Mouse (Mus musculus) liver, embryonic 15.5 days (tissue): ENCODE data around the gene Lsm2. TPM values are rescaled to one million over a fixed set of nuclear protein-coding genes. Genes with fewer than 3 reads are reported as not detected.
"Not testable (repeated sequence)": the region's sequence is repeated elsewhere in the genome, so short reads cannot be mapped to it uniquely, and the experiment has no call there.

Source experiments
- ATAC-seq: fragments of 200-750 bp; cut with Nextera tagmentation; 2 replicates; pipeline ENCODE4 v1.8.0; 2017; ENCODE audit warnings: moderate number of reproducible peaks, mild to moderate bottlenecking, moderate library complexity; ENCODE audit not compliant: insufficient read depth
- H3K27ac ChIP-seq: fragments of 300-500 bp; sonication (generic); replicated peaks from 2 replicates; pipeline ENCODE4 v1.5.1; 2015; ENCODE audit warnings: mild to moderate bottlenecking, inconsistent platforms
- H3K27me3 ChIP-seq: fragments of 300-500 bp; sonication (generic); 2 replicates; pipeline ENCODE4 v1.6.1; 2015; ENCODE audit warnings: mild to moderate bottlenecking, inconsistent platforms
- H3K36me3 ChIP-seq: fragments of 300-500 bp; sonication (generic); replicated peaks from 2 replicates; pipeline ENCODE4 v1.6.1; 2015; ENCODE audit warnings: moderate library complexity, mild to moderate bottlenecking, inconsistent platforms
- H3K4me1 ChIP-seq: fragments of 300-500 bp; sonication (generic); replicated peaks from 2 replicates; pipeline ENCODE4 v1.6.1; 2015; ENCODE audit warnings: inconsistent platforms
- H3K4me2 ChIP-seq: fragments of 300-500 bp; sonication (generic); 2 replicates; pipeline ENCODE4 v1.6.1; 2015; ENCODE audit warnings: moderate library complexity, mild to moderate bottlenecking, inconsistent platforms
- H3K4me3 ChIP-seq: fragments of 300-500 bp; sonication (generic); replicated peaks from 2 replicates; pipeline ENCODE4 v1.5.1; 2015; ENCODE audit warnings: mild to moderate bottlenecking, inconsistent platforms
- H3K9ac ChIP-seq: fragments of 300-500 bp; sonication (generic); 2 replicates; pipeline ENCODE4 v1.6.1; 2015; ENCODE audit warnings: moderate library complexity, mild to moderate bottlenecking, inconsistent platforms
- H3K9me3 ChIP-seq: fragments of 300-500 bp; sonication (generic); replicated peaks from 2 replicates; pipeline ENCODE4 v1.6.1; 2016; ENCODE audit warnings: inconsistent platforms
- WGBS: fragments of 180-500 bp; shearing (Covaris S2); methylation state at CpG from one replicate; pipeline ENCODE4 v1.1.7; 2015; ENCODE audit warnings: mixed read lengths; ENCODE audit not compliant: insufficient replicate concordance; 5-methylcytosine and 5-hydroxymethylcytosine counted together
- polyA plus RNA-seq: library from polyadenylated mRNA; unstranded; fragments of >200 nt; fragmentation: Nextera tagmentation; extraction: Ambion mirVana; gene quantifications from 2 replicates; pipeline ENCODE4 v1.2.1, GENCODE M21; 2015

Gene Lsm2
- polyA plus RNA-seq, 1 experiment from 2014 or later = 120 TPM

DNA sequence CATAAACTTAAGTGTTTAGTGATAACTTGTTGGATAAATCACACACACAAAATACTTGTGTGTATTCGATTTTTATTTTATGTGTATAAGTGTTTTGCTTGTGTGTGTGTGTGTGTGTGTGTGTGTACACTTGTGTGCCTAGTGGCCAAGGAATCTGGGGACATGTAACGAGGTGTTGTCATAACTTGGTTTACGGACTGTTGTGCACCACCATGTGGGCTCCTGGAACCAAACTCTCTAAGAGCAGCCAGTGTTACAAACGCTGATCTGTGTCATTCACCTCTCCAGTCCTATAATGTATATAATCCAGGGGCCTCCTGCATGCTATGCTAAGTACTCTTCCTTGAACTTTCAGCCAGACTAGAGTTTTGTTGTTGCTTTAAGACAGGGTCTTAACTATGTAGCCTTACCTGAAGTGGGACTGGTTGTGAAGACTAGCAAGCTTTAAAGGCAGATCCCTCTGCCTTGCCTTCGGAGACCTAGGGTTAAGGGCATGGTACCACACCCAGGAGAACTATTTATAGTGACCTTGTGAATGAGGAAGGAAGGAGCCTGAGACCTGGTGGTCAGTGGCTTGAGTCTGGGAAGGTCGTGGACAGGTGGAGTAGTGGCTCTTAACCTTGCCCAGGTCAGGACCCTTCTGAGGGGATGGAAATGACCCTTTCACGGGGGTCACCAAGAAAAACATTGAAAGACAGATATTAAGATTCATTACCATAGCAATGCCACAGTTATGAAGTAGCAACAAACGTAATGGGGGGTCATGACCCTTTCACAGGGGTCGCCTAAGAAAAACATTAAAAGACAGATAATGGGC lies 21.6 kb downstream of the Lsm2 start:
- no peaks in the 10 kb centered on the region for H3K9me3 ChIP-seq
- peak overlapping the region; percentile 97 for H3K27ac ChIP-seq
- H3K4me3 ChIP-seq = peak overlapping the region; percentile 77
- H3K9ac ChIP-seq = peak overlapping the region; percentile 94
- H3K27me3 ChIP-seq = no peaks in the 10 kb centered on the region
- peaks cover 53% of the 10 kb centered on the region for H3K36me3 ChIP-seq
- WGBS = 33% methylated on average over 9 of the region's 9 CpGs
- H3K4me1 ChIP-seq = peaks cover 54% of the 10 kb centered on the region
- ATAC-seq = no peak
- peak overlapping the region; percentile 95 for H3K4me2 ChIP-seq

DNA sequence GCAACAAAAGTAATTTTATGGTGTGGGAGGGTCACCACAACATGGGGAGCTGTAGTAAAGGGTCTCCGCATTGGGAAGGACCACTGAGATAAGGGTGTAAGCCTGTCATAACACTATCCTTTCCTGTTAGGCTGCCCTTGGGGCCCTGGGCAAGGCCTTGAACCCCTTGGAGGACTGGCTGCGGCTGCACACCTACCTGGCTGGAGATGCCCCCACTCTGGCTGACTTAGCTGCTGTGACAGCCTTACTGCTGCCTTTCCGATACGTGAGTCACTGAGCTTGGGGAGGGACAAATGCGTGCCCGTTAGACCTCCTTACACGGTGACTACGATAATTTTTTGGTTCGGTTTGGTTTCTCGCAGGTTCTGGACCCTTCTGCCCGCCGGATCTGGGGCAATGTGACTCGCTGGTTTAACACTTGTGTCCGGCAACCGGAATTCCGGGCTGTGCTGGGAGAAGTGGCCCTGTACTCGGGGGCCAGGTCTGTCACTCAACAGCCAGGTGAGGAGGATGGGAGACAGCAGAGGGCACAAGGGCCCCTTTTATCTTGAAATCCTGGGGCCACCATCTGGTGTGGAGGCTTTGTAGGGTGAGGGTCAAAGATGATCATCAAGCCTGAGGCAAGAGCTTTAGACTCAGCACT lies 22.5 kb downstream of the Lsm2 start:
- Histone ChIP-seq H3K4me2 (peak overlapping the region; percentile 95), H3K9me3 (no peaks in the 10 kb centered on the region), H3K4me3 (no peak overlapping the region), H3K4me1 (peaks cover 44% of the 10 kb centered on the region), H3K27ac (no peak overlapping the region), H3K36me3 (peaks cover 53% of the 10 kb centered on the region), H3K27me3 (no peaks in the 10 kb centered on the region), H3K9ac (no peak overlapping the region; the same call in 1 of the 2 replicates)
- WGBS = 88% methylated on average over 17 of the region's 17 CpGs
- no peak for ATAC-seq

DNA sequence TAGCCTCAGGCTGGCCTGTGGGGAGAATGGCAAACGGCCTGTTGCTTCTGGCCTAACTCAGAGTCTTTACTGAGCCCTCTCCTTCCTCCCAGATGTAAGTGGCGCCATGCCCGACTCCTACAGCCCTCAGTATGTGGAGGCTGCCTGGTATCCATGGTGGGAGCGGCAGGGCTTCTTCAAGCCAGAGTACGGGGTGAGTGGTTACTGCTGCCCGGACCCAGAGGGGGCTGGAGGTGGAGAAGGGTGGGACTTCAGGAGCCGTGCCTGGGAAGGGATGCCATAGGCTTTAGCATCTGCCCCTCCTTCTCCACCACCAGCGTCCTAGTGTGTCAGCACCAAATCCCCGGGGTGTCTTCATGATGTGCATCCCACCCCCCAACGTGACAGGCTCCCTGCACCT lies 23.5 kb downstream of the Lsm2 start:
- Histone ChIP-seq H3K4me2 (no peak overlapping the region), H3K27me3 (no peaks in the 10 kb centered on the region), H3K36me3 (peaks cover 61% of the 10 kb centered on the region), H3K4me3 (no peak overlapping the region), H3K4me1 (peaks cover 36% of the 10 kb centered on the region), H3K9me3 (no peaks in the 10 kb centered on the region), H3K9ac (no peak overlapping the region), H3K27ac (no peak overlapping the region; the same call in 1 of the 2 replicates)
- 88% methylated on average over 10 of the region's 10 CpGs for WGBS
- ATAC-seq = no peak

DNA sequence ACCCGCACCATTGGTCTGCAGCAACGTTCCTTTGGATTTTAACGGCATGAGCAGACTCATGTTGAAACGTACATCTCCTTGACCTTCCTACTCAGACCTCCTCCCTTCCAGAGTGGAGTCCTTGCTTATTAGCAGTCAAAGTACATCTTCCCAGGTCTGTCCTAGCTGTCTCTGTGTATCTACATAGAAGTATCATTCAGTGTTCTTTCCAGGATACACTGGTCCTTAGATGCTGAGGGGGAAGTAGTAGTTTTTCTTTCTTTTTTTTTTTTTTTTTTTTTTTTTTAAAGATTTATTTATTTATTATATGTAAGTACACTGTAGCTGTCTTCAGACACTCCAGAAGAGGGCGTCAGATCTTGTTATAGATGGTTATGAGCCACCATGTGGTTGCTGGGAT lies 24.2 kb downstream of the Lsm2 start:
- not testable (repeated sequence) for ATAC-seq

DNA sequence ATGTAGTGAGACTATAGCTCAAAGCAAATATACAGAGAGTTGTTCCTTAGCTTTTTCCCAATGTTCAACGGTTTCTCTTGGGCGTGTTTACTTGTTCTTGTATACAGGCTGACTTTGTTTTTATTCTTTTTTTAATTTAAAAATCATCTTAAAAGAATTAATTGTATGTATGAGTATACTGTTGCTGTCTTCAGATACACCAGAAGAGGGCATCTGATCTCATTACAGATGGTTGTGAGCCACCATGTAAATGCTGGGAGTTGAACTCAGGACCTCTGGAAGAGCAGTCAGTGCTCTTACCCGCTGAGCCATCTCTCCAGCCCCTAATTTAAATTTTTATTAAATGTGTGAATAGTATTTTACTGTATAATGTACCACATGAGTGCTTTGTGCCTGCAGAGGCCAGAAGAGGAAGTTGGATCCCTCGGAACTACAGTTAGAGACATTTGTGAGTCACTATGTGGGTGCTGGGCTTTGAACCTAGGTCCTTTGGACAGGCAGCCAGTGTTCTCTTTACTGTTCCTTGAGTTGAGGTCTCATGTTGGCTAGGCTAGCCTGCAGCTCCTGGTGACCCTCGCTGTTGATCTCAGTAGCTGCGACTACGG lies 25.8 kb downstream of the Lsm2 start:
- 81% methylated on average over 7 of the region's 7 CpGs for WGBS

More for the DNA sequence above, 24.2 kb downstream of the Lsm2 start:
- not testable (repeated sequence) for H3K9ac ChIP-seq, H3K4me2 ChIP-seq, H3K9me3 ChIP-seq, H3K27me3 ChIP-seq, H3K4me3 ChIP-seq, H3K27ac ChIP-seq
- WGBS = 88% methylated on average over 5 of the region's 5 CpGs
- Histone ChIP-seq H3K4me1 (peaks cover 36% of the 10 kb centered on the region), H3K36me3 (peaks cover 69% of the 10 kb centered on the region)

DNA sequence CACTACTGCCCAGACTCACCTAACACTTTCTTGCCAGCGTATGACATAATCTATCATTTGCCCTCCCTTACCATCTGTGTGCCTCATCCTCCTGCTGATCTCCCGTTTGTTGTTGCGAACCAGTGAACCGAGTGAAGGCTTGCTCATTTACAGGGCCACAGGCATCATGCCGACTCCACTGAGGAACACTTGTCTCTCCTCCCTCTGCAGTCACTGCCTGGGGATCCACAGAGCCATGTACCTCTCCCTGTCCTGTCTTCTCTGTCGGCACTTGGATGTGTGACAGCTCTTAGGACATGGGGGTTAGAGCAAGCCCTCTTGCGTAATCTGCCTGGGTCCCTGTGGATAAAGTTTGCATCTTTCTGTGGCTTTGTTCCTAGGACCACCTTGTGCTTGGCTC lies 27.9 kb downstream of the Lsm2 start:
- Histone ChIP-seq H3K27ac (no peak overlapping the region), H3K36me3 (peaks cover 98% of the 10 kb centered on the region), H3K9ac (no peak overlapping the region), H3K4me2 (no peak overlapping the region), H3K4me1 (peaks cover 4% of the 10 kb centered on the region), H3K27me3 (no peaks in the 10 kb centered on the region), H3K4me3 (no peak overlapping the region), H3K9me3 (no peaks in the 10 kb centered on the region)
- no peak for ATAC-seq
- 82% methylated on average over 7 of the region's 7 CpGs for WGBS

More for the DNA sequence above, 25.8 kb downstream of the Lsm2 start:
- H3K36me3 ChIP-seq = peaks cover 85% of the 10 kb centered on the region
- ATAC-seq = no peak
- no peak overlapping the region for H3K27ac ChIP-seq
- no peaks in the 10 kb centered on the region for H3K9me3 ChIP-seq
- H3K4me1 ChIP-seq = peaks cover 25% of the 10 kb centered on the region
- H3K27me3 ChIP-seq = no peaks in the 10 kb centered on the region
- no peak overlapping the region for H3K9ac ChIP-seq
- no peak overlapping the region for H3K4me2 ChIP-seq
- no peak overlapping the region for H3K4me3 ChIP-seq

DNA sequence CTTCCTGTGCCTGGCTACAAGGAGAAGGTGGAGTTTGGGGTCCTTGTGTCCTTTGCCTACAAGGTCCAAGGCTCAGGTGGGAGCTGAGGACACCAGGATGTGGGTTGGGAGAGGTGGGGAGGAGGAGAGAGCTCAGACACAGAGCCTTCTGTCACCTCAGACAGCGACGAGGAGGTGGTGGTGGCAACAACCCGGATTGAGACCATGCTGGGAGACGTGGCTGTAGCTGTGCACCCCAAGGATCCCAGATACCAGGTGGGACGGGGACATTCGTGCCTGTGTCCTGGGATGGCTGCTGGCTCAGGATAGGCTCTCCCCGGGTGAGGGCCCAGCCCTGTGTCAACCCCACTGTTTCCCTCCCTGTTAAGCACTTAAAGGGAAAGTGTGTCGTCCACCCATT lies 29.8 kb downstream of the Lsm2 start:
- H3K27me3 ChIP-seq = no peaks in the 10 kb centered on the region
- WGBS = 83% methylated on average over 8 of the region's 8 CpGs

DNA sequence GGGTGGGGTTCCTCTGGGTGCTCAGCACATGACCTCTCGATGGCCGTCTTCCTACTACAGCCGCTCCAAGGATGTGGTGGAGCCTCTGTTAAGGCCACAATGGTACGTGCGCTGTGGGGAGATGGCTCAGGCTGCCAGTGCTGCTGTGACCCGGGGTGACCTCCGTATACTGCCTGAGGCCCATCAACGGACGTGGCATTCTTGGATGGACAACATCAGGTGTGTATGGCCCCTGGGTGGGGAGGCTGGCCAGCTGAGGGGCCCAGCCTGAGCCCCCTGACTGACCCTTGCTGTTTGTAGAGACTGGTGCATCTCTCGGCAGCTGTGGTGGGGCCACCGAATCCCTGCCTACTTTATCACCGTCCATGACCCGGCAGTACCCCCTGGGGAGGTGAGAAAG lies 30.8 kb downstream of the Lsm2 start:
- H3K9me3 ChIP-seq = no peaks in the 10 kb centered on the region
- WGBS = 82% methylated on average over 13 of the region's 13 CpGs
- no peaks in the 10 kb centered on the region for H3K27me3 ChIP-seq
- ATAC-seq = no peak
- H3K4me3 ChIP-seq = no peak overlapping the region
- H3K4me1 ChIP-seq = peaks cover 13% of the 10 kb centered on the region
- no peak overlapping the region for H3K9ac ChIP-seq
- H3K27ac ChIP-seq = no peak overlapping the region
- peaks cover 100% of the 10 kb centered on the region for H3K36me3 ChIP-seq
- no peak overlapping the region for H3K4me2 ChIP-seq

More for the DNA sequence above, 29.8 kb downstream of the Lsm2 start:
- no peak overlapping the region for H3K4me3 ChIP-seq
- no peak overlapping the region for H3K9ac ChIP-seq
- H3K27ac ChIP-seq = no peak overlapping the region
- no peaks in the 10 kb centered on the region for H3K9me3 ChIP-seq
- peaks cover 3% of the 10 kb centered on the region for H3K4me1 ChIP-seq
- ATAC-seq = no peak
- peaks cover 100% of the 10 kb centered on the region for H3K36me3 ChIP-seq
- H3K4me2 ChIP-seq = no peak overlapping the region

DNA sequence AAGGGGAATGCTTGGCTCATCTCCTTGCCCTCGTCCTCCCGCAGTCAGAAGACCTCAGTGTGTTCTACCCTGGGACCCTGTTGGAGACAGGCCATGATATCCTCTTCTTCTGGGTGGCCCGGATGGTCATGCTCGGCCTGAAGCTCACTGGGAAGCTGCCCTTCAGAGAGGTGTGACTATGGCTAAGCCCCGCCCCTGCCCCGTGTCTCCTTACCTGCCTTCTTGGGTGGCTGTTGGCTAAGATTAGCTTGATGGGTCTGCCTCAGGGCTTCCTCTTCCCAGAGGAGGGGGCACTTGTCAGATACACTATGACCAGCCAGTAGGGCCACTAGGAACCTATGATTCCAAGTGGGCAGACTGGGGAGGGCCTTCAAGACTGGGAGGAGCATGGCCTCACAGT lies 31.6 kb downstream of the Lsm2 start:
- ATAC-seq = no peak
- Histone ChIP-seq H3K36me3 (peaks cover 93% of the 10 kb centered on the region), H3K27ac (no peak overlapping the region), H3K27me3 (no peaks in the 10 kb centered on the region), H3K4me2 (no peak overlapping the region), H3K9ac (no peak overlapping the region), H3K4me1 (peaks cover 16% of the 10 kb centered on the region), H3K4me3 (no peak overlapping the region), H3K9me3 (no peaks in the 10 kb centered on the region)
- WGBS = 70% methylated on average over 6 of the region's 6 CpGs

DNA sequence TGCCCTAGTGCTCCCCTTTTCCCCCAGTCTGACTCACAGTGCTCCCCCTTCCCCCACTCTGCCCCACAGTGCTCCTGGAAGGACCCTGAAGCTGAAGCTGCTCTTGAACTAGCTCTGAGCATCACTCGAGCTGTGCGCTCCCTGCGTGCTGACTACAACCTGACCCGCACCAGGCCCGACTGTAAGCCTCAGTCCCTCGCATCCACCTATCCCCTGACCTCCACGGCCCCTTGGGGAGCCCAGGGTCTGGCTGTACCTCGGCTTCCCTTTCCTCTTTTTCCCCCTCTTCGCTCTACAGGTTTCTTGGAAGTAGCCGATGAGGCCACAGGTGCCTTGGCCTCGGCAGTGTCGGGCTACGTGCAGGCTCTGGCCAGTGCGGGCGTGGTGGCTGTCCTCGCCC lies 33.6 kb downstream of the Lsm2 start:
- H3K9me3 ChIP-seq = no peaks in the 10 kb centered on the region
- no peak for ATAC-seq
- peaks cover 72% of the 10 kb centered on the region for H3K36me3 ChIP-seq
- H3K27ac ChIP-seq = no peak overlapping the region
- H3K4me3 ChIP-seq = no peak overlapping the region
- no peak overlapping the region for H3K9ac ChIP-seq
- no peak overlapping the region for H3K4me2 ChIP-seq
- WGBS = 85% methylated on average over 16 of the region's 16 CpGs
- H3K27me3 ChIP-seq = no peaks in the 10 kb centered on the region
- peaks cover 19% of the 10 kb centered on the region for H3K4me1 ChIP-seq

DNA sequence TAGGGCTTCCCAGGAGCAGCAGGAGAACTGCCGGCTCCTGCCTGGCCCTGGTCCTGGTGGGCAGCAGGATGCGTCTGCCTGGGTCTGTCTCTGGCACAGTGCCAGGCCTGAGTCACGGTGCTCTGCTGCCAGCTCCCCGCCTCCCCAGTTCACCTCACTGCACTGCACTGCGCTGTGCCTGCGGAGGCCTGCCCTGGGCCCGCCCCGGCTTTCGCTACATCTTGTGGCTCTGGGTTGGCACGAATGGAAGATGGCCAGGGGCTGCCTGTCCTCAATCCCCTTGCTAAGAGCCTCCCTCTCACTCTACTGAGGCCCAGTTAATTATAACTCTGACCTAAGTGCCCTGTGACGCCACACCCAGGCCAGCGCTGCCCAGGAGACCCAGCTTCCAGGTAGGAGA lies 34.7 kb downstream of the Lsm2 start, which contains the start of gene Vwa7:
Gene Vwa7 (plus strand): TSS at position 204 of the 400 bp plus-strand sequence.
- Histone ChIP-seq H3K9me3 (no peaks in the 10 kb centered on the region), H3K4me2 (no peak within 1 kb of the TSS), H3K27ac (no peak within 1 kb of the TSS), H3K27me3 (no peaks in the 10 kb centered on the region), H3K9ac (no peak within 1 kb of the TSS), H3K36me3 (peaks cover 61% of the 10 kb centered on the region), H3K4me1 (peaks cover 27% of the 10 kb centered on the region), H3K4me3 (no peak within 1 kb of the TSS)
- ATAC-seq = no peak
- WGBS = 77% methylated on average over 12 of the region's 12 CpGs
